29 mouse cellular contexts compared by ENCODE assay signal in the genomic region with DNA sequence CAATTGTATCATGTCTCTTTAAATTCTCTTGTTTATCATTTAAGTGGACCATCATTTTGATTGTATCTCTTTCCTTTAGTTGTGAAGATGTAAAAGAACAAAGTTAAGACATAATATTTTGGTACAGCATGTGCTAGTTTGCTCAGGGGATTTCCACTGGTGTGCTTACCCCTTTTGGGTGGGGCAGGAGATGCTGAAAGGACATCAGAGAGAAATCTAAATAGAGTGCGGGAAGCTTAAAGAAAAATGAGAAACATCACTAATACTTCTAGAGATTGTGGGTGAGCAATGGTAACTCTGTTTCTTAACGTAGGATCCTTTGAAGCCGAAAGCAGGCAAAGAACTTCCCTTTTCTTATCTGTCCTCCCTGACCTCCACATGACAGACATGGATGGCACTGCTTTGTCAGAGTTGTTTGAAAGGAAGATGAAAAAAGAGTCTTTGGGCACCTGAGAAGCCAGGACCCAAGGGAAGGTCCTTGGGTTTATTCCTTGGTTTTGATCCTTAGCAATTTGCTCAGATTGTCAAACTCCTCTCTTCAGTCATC. TPM values are rescaled to one million over a fixed set of nuclear protein-coding genes. Genes with fewer than 3 reads are reported as not detected.
A peak's percentile ranks its signal among the peaks of the same experiment; 100 is the strongest.
DNase-seq lines count a peak whose midpoint lies in the region; ATAC-seq lines count a peak whose summit lies in the region.
"Had no signal": no experiment of that assay in that cellular context is flagged by ENCODE, and none has a peak within 500 bp of the region (broad histone marks: within the 10 kb centered on the region; RNA-seq: fewer than 3 reads in every experiment).

No protein-coding gene starts in this region.

- no peak overlapping the region for H3K9ac ChIP-seq in kidney, embryonic 16.5 days (replicated peaks; ENCODE audit: low read length)
- H3K9ac ChIP-seq: embryonic facial prominence, embryonic 15.5 days; heart, embryonic 15.5 days; hindbrain, embryonic 15.5 days; kidney, embryonic 15.5 days; liver, embryonic 13.5 days; lung, embryonic 14.5 days had no signal

- ATAC-seq in inflammation-experienced regulatory T-cells, adult 6 months: peak; percentile 72
- ATAC-seq in kidney, embryonic 16.5 days (ENCODE audit: low FRiP score, low TSS enrichment): no peak
- ATAC-seq: forebrain, embryonic 14.5 days; intestine, postnatal 0 days; Patski had no signal

- H3K9me3 ChIP-seq in kidney, embryonic 16.5 days (ENCODE audit: low read length): no peaks in the 10 kb centered on the region
- H3K9me3 ChIP-seq: embryonic facial prominence, embryonic 15.5 days; heart, embryonic 15.5 days; hindbrain, embryonic 15.5 days; kidney, embryonic 15.5 days; liver, embryonic 13.5 days had no signal

- H3K27me3 ChIP-seq in splenic B cell, adult 2 months (ENCODE audit: control insufficient read depth, insufficient read depth, low read length, poor library complexity, severe bottlenecking): no peaks in the 10 kb centered on the region
- H3K27me3 ChIP-seq in kidney, embryonic 16.5 days (ENCODE audit: insufficient read depth, low read length): no peaks in the 10 kb centered on the region
- H3K27me3 ChIP-seq: embryonic facial prominence, embryonic 15.5 days; heart, embryonic 15.5 days; hindbrain, embryonic 15.5 days; kidney, embryonic 15.5 days; liver, embryonic 13.5 days had no signal

- H3K4me1 ChIP-seq in kidney, embryonic 16.5 days (ENCODE audit: insufficient read depth, low read length): no peaks in the 10 kb centered on the region
- H3K4me1 ChIP-seq: embryonic facial prominence, embryonic 15.5 days; heart, embryonic 15.5 days; hindbrain, embryonic 15.5 days; kidney, embryonic 15.5 days; liver, embryonic 13.5 days had no signal

- H3K36me3 ChIP-seq in splenic B cell, adult 2 months (ENCODE audit: control insufficient read depth, insufficient read depth, low read length, poor library complexity, severe bottlenecking): no peaks in the 10 kb centered on the region
- no peaks in the 10 kb centered on the region for H3K36me3 ChIP-seq in kidney, embryonic 16.5 days (ENCODE audit: insufficient read depth, low read length)
- H3K36me3 ChIP-seq: embryonic facial prominence, embryonic 15.5 days; heart, embryonic 15.5 days; hindbrain, embryonic 15.5 days; kidney, embryonic 15.5 days; liver, embryonic 13.5 days had no signal

- no peak overlapping the region for H3K4me3 ChIP-seq in kidney, embryonic 16.5 days (ENCODE audit: low read length)
- H3K4me3 ChIP-seq: embryonic facial prominence, embryonic 15.5 days; heart, adult 2 months; heart, embryonic 15.5 days; hindbrain, embryonic 15.5 days; kidney, embryonic 15.5 days; left cerebral cortex, adult 2 months; liver, embryonic 13.5 days had no signal

- H3K4me2 ChIP-seq in kidney, embryonic 16.5 days (replicated peaks; ENCODE audit: low read depth, low read length): no peak overlapping the region
- H3K4me2 ChIP-seq: embryonic facial prominence, embryonic 15.5 days; heart, embryonic 15.5 days; hindbrain, embryonic 15.5 days; kidney, embryonic 15.5 days; liver, embryonic 13.5 days; lung, embryonic 14.5 days; midbrain, embryonic 11.5 days had no signal

- no peak overlapping the region for H3K27ac ChIP-seq in kidney, embryonic 16.5 days (ENCODE audit: low read length)
- H3K27ac ChIP-seq: embryonic facial prominence, embryonic 15.5 days; heart, adult 2 months; heart, embryonic 15.5 days; hindbrain, embryonic 15.5 days; kidney, embryonic 15.5 days; left cerebral cortex, adult 2 months; liver, embryonic 13.5 days; macrophage had no signal

- WGBS in kidney, embryonic 16.5 days: 80% methylated on average over 3 of the region's 3 CpGs

- DNase-seq in spleen, postnatal 36 days (ENCODE audit: low spot score in 2 of 2): peak; percentile 29 to 50
- no peak for DNase-seq in spleen, adult 12 weeks (ENCODE audit: low spot score)
- DNase-seq in T-cell, adult 2 months (ENCODE audit: low spot score): peak; percentile 87
- DNase-seq in splenic B cell, adult 2 months (ENCODE audit: low read depth, low spot score): peak; percentile 49
- DNase-seq in urinary bladder, postnatal 25 days (ENCODE audit: low spot score): no peak
- DNase-seq in thymus, postnatal 4 days: no peak
- DNase-seq: adrenal gland, adult 8-10 months; cerebellum, adult 2 months; cerebellum, postnatal 36 days; gastrocnemius, postnatal 14 days; heart, adult 2 months; kidney, postnatal 4 days; liver, embryonic 13.5 days; lung, embryonic 14.5 days; right cerebral cortex, postnatal 14 days; thymus, adult 18-20 months had no signal

RNA-seq across cellular contexts. Expression of gene Il7r, which starts 3.5 kb away (rescaled TPM):
- polyA plus RNA-seq in inflammation-experienced regulatory T-cells, adult 6 months (2017; shearing (Covaris generic)): 100 to 1,000 TPM in 2 of 3 experiments, 10 to 100 TPM in 1; 91.9 to 193 (median 146) TPM
- 0.05 and 0.24 TPM in 2 replicates for polyA plus RNA-seq in kidney, embryonic 16.5 days (2015; fragmentation: Nextera tagmentation; extraction: Ambion mirVana)
- polyA plus RNA-seq: midbrain, postnatal 0 days; Patski had no signal

Comparison
In these comparisons a context has a peak if more than half of its experiments do, and no peak if none do; other contexts are left out.
1. DNase-seq: peak in spleen, postnatal 36 days (2 of 2), T-cell, adult 2 months (single experiment) and splenic B cell, adult 2 months (single experiment); none in spleen, adult 12 weeks (single experiment), urinary bladder, postnatal 25 days (single experiment) and thymus, postnatal 4 days (single experiment).
2. RNA of gene Il7r, which starts 3.5 kb away (polyA plus RNA-seq): 91.9 to 193 TPM in inflammation-experienced regulatory T-cells, adult 6 months; 0.05 to 0.24 TPM in kidney, embryonic 16.5 days; every median in the first group is over 10 times any median in the second.